Mouse (Mus musculus) lung, embryonic 14.5 days (tissue): ENCODE results near the gene Peli1. TPM values are rescaled to one million over a fixed set of nuclear protein-coding genes. Genes with fewer than 3 reads are reported as not detected.
"Not testable (repeated sequence)": the region's sequence is repeated elsewhere in the genome, so short reads cannot be mapped to it uniquely, and the experiment has no call there.

Experiments
- ATAC-seq: fragments of 200-750 bp; cut with Nextera tagmentation; 2 replicates; pipeline ENCODE4 v1.8.0; 2017; ENCODE audit warnings: mild to moderate bottlenecking, moderate TSS enrichment, moderate library complexity; ENCODE audit not compliant: insufficient read depth
- DNase-seq: peaks from one replicate; pipeline ENCODE4 v3.0.0-alpha.2; 2015
- H3K27ac ChIP-seq: fragments of 300-500 bp; sonication (generic); 2 replicates; pipeline ENCODE4 v1.5.1; 2014; ENCODE audit warnings: low read depth, mild to moderate bottlenecking, moderate library complexity
- H3K27me3 ChIP-seq: fragments of 300-500 bp; sonication (generic); 2 replicates; pipeline ENCODE4 v1.6.1; 2014; ENCODE audit warnings: low read length, control low read depth; ENCODE audit not compliant: insufficient read depth
- H3K36me3 ChIP-seq: fragments of 300-500 bp; sonication (generic); 2 replicates; pipeline ENCODE4 v1.6.1; 2014; ENCODE audit warnings: control low read depth; ENCODE audit not compliant: insufficient read depth
- H3K4me1 ChIP-seq: fragments of 300-500 bp; sonication (generic); 2 replicates; pipeline ENCODE4 v1.6.1; 2014; ENCODE audit warnings: antibody characterized with exemption, control low read depth; ENCODE audit not compliant: insufficient read depth
- H3K4me2 ChIP-seq: fragments of 300-500 bp; sonication (generic); 2 replicates; pipeline ENCODE4 v1.6.1; 2014; ENCODE audit warnings: mild to moderate bottlenecking
- H3K4me3 ChIP-seq: fragments of 300-500 bp; sonication (generic); 2 replicates; pipeline ENCODE4 v1.5.1; 2014; ENCODE audit warnings: low read depth, low read length
- H3K9ac ChIP-seq: fragments of 300-500 bp; sonication (generic); 2 replicates; pipeline ENCODE4 v1.6.1; 2014
- H3K9me3 ChIP-seq: fragments of 300-500 bp; sonication (generic); 2 replicates; pipeline ENCODE4 v1.6.1; 2016; ENCODE audit warnings: low read depth, low read length, control low read depth
- CTCF ChIP-seq: IDR thresholded peaks from 2 replicates; pipeline ENCODE4 v1.5.1; 2016; ENCODE audit warnings: antibody characterized with exemption, low read depth
- WGBS: fragments of 180-500 bp; shearing (Covaris S2); extraction: QIAGEN DNeasy Blood & Tissue Kit; methylation state at CpG from one replicate; pipeline ENCODE4 v1.1.7; 2014; 5-methylcytosine and 5-hydroxymethylcytosine counted together
- polyA plus RNA-seq: library from polyadenylated mRNA; unstranded; fragments of >200 nt; fragmentation: Nextera tagmentation; extraction: Ambion mirVana; gene quantifications from 2 replicates; pipeline ENCODE4 v1.2.1, GENCODE M21; 2014

The Peli1 gene
- polyA plus RNA-seq, 1 experiment from 2014 or later = 55.0 TPM

DNA sequence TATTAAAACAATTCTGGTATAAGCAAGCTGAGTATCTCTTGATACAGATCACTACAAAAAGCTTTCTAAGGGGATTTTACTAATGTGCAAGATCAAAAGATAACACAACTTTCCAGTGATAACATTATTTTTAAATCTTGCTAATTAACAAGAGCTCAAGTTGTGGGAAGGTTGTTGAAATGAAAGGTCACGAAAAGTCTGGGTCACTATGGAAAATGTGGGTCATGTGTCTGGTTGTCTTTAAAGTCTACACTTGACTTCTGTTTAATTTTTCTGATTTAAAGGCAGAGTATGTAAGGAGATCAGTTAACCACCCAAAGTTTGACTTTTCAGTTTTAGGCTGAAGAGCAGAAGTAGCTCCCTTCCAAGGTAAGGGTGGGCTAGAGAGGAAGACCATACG, 90.5 kb downstream of the Peli1 start:
- TF ChIP-seq CTCF = no peak
- Histone ChIP-seq H3K27me3 (no peaks in the 10 kb centered on the region), H3K27ac (no peak overlapping the region), H3K4me1 (no peaks in the 10 kb centered on the region), H3K4me3 (no peak overlapping the region), H3K9ac (no peak overlapping the region), H3K9me3 (no peaks in the 10 kb centered on the region), H3K36me3 (no peaks in the 10 kb centered on the region), H3K4me2 (no peak overlapping the region)
- ATAC-seq (no peak), DNase-seq (no peak)
- WGBS = 71% methylated on average over 2 of the region's 2 CpGs

DNA sequence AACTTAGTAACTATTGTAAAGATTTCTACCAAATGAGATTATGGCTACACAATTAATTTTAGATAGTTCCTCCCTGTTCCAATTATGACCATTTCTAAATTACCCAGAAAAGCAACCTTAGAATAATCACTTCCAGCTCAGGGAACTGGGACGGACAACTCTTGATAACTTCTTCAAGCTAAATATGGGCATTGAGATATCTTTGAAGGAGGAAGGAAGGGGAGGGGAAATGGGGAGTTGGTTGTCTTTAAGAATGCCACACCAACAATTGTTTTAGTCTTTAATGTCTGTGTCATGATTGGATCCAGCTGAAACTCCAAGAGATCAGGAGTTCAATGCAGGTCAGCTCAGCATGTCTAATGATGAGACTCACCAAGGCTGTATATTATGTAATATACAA, 91.6 kb downstream of the Peli1 start:
- H3K9me3 ChIP-seq = no peaks in the 10 kb centered on the region
- 44% methylated on average over 1 of the region's 1 CpGs for WGBS
- no peak overlapping the region for H3K4me3 ChIP-seq
- no peaks in the 10 kb centered on the region for H3K36me3 ChIP-seq
- ATAC-seq = no peak
- no peaks in the 10 kb centered on the region for H3K27me3 ChIP-seq
- no peak for TF ChIP-seq CTCF
- H3K27ac ChIP-seq = no peak overlapping the region
- no peak for DNase-seq
- no peak overlapping the region for H3K4me2 ChIP-seq
- H3K4me1 ChIP-seq = no peaks in the 10 kb centered on the region
- H3K9ac ChIP-seq = no peak overlapping the region

DNA sequence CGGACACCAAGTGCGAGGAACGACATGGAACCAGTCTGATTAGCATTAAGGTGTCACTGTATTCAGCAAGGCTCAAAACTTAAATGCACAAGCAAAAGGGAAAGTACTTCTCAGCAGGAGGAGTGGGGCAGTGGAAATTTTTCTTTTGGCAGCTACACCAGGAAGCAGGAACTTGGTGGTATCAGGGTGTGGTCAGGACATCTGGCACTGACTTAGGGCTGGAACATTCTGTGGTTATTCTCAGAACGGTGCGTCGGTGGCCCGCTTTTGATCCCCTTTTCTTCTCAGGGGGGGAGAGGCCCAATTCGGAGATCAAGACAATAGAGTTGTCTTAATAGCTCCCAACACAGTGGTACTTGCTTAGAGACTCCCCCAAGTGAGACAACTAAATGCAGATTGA, 100.7 kb downstream of the Peli1 start:
- not testable (repeated sequence) for H3K4me1 ChIP-seq, ATAC-seq, H3K27me3 ChIP-seq, H3K9ac ChIP-seq, H3K9me3 ChIP-seq, H3K36me3 ChIP-seq, DNase-seq, H3K4me3 ChIP-seq, H3K4me2 ChIP-seq, H3K27ac ChIP-seq
- WGBS = 89% methylated on average over 8 of the region's 8 CpGs

DNA sequence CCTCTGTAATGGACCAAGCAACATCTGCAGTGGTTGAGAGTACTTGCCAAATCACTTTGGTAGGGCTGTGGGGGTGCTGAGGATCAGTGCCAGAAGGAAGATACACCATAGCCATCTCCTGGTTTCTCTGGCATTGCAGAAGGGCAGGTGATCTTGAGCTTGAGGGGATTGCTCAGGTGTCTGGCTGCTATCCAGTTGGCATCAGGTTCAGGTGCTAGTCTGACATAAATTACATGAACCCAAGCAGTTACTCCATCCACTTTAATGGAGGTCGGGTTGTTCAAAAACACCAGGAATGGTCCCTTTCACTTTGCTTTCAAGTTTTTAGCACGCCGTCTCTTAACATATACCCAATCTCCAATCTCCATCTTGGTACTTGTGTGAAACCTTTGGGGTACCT, 103.8 kb downstream of the Peli1 start:
- Histone ChIP-seq H3K9ac (no peak overlapping the region), H3K4me3 (no peak overlapping the region), H3K4me2 (no peak overlapping the region), H3K27me3 (no peaks in the 10 kb centered on the region), H3K27ac (no peak overlapping the region), H3K36me3 (no peaks in the 10 kb centered on the region), H3K4me1 (no peaks in the 10 kb centered on the region), H3K9me3 (no peaks in the 10 kb centered on the region)
- WGBS = 92% methylated on average over 3 of the region's 3 CpGs
- DNase-seq = no peak
- no peak for TF ChIP-seq CTCF
- no peak for ATAC-seq

Other genes starting within 250 kb of the Peli1 start
- gene Vps54, start 148.0 kb downstream of the Peli1 start, polyA plus RNA-seq = 15.9 and 17.9 TPM in 2 replicates